Mouse (Mus musculus) cerebellum, postnatal 14 days (tissue): ENCODE results near the gene Cst13.
A peak's percentile ranks its signal among the peaks of the same experiment; 100 is the strongest.
"Not testable (repeated sequence)": the region's sequence is repeated elsewhere in the genome, so short reads cannot be mapped to it uniquely, and the experiment has no call there.

Source experiments
- DNase-seq, 2 experiments: peaks; one replicate each; pipeline ENCODE4 v3.0.0; 2021; ENCODE audit warnings: mixed read lengths in 2 of 2

Gene Cst13

GRCm38 (mm10) chr2:148819909-148820308 is at the start of gene Cst13:
Cst13 (plus strand) TSS chr2:148820081.
- no peak for DNase-seq

GRCm38 (mm10) chr2:148771397-148771796 is 48.5 kb upstream of the Cst13 start, which contains the start of gene Cst11:
Cst11 (minus strand) TSS chr2:148771497.
- not testable (repeated sequence) for DNase-seq

GRCm38 (mm10) chr2:148781709-148782108 is 38.2 kb upstream of the Cst13 start, which contains the start of gene 8030411F24Rik:
8030411F24Rik (plus strand) TSS chr2:148782009.
- DNase-seq: no peak

- DNase-seq: no peak
Observed at GRCm38 (mm10) chr2:148789142-148789541, 30.7 kb upstream of the Cst13 start, which contains the start of gene Cst12. Cst12 (plus strand) TSS chr2:148789361.

DNA sequence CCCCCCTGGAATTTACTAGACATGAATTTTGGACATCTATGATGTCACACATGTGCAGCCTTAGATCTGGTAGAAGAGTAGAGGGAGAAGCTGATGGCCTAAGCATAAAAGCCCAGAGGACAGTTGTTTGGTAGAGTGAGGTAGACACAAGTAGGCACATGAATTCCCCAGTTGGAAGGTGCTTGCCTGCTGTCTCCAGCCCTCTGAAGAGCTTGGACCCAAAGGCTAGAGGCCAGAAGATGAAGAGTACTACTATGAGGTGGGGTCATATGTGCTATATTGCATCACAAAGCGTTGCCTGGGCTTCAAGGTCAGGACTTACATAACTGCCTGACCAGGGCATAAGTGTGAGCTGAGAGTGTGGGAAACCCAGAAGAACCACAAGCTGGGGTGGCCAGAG is 21.4 kb upstream of the Cst13 start, which contains the start of gene Cst8:
Cst8 (plus strand) TSS at position 301 of the 400 bp plus-strand sequence.
- DNase-seq: no peak

DNA sequence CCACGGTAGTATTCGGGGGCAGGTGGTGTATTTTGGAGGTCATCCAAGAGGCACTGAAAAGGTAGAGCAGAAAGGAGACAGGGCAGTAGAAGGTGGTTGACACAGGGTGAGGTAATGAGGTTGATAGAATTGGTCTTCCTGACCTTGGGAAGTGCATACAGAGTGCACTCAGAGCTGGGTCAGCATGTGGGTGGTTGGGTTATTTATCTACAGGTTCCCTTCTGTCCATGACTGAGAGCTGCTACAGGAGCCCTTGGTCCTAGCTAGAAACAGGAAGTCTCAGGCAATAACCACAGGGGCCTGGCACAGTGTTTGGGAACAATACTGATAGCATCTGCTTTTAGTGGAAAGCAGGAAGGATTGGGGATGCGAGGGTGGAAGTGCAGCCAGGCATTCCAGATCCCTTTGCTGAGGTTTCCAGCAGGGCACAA is 18.4 kb upstream of the Cst13 start:
- DNase-seq: peak; percentile 82 to 83

DNA sequence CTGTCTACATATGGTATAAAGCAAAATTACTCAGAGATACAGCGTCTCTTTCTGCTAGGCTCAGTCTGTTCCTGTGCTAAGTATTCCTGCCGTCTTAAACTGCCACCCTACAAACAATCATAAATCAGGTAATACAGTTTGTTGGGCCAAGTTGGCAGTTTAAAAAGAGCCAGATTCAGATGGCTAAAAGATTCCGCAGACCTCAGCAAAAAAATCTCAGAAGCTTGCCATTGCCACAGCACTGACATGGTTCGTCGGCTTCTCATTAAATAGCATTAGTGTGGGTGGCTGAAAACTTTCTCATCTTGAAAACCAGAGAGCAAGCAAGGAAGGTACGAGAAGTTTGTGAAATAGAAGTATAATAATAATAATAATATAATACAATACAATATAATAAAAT is 13.2 kb upstream of the Cst13 start:
- DNase-seq: no peak

DNA sequence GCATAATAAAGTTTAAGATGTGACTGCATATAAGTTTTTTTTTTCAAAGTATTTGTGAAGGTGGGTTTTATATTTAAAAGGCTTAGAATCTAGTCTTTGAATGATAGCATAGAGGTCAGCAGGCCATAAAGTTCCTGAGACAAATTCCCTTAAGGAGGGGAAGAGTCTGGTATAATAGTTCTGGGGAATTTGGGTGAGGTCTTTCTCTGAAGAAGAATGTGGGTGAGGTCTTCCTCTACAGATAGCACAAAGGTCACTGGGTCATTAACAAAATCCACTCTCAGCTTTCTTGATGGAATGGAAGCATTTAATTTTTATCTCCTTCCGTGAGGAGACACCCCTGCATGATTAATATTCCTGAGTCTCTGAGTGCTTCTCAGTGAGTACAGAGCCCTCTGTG is 6.1 kb downstream of the Cst13 start:
- no peak for DNase-seq

DNA sequence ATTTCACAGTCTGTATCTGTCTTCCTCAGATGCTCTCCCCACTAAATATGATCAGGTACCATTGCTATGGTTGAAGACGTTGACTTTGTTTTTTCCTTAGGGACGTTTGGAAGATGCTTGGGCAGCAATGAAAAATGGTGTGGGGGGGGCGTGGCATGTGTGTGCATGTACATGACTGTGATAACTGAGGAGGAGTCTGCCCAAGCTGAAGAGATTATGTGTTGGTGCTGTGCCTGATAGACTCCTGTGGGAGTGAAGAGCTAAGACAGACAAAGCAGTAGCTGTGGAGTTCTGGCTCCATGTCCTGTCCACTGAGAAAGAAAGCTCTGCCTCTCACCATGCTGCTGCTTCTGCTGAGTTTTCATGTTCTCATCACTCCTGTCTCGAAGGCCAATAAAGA is 15.0 kb downstream of the Cst13 start, which contains the start of gene Cst9:
Cst9 (plus strand) TSS at position 236 of the 400 bp plus-strand sequence.
- no peak for DNase-seq

GRCm38 (mm10) chr2:148838075-148838777 is 18.3 kb downstream of the Cst13 start:
- DNase-seq: no peak

- no peak for DNase-seq
Observed at GRCm38 (mm10) chr2:148839224-148839623, 19.3 kb downstream of the Cst13 start.

DNA sequence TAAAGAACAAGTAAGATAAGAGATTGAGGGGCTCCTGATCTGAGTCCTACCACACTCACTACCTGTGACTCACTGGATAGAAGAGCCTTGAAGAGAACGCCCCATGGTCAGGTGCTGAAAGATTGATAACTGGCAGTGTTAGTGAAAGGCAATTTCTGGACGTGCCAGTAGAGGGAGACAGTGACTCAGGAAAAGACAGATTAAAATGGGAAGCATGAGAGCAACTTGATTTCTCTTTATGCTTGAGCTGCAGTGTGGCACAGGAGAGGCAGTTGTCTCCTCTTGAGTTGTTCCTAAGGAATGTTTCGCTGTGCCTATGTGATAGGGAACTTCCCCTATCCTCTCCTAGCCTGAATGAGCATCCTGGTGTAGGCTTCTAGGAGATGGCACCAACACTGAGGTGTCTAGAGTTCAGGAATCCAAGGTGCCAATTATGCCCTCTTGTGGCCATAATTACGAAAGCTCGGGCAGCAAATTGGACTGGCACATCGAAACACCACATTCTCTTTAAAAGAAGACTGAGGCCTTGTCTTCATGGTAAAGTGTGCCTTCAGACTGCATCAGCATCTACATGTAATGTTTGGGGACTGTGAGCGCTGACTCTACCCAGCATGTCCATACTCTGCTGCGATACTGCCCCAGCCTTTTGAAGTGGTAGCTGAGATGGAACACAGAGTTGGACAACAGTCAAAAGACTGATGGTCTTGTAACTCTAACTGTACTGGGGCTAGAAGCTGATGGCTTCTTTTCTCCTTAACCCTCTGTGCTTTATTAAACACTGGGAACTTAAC is 31.4 kb downstream of the Cst13 start:
- peak; percentile 88 for DNase-seq

DNA sequence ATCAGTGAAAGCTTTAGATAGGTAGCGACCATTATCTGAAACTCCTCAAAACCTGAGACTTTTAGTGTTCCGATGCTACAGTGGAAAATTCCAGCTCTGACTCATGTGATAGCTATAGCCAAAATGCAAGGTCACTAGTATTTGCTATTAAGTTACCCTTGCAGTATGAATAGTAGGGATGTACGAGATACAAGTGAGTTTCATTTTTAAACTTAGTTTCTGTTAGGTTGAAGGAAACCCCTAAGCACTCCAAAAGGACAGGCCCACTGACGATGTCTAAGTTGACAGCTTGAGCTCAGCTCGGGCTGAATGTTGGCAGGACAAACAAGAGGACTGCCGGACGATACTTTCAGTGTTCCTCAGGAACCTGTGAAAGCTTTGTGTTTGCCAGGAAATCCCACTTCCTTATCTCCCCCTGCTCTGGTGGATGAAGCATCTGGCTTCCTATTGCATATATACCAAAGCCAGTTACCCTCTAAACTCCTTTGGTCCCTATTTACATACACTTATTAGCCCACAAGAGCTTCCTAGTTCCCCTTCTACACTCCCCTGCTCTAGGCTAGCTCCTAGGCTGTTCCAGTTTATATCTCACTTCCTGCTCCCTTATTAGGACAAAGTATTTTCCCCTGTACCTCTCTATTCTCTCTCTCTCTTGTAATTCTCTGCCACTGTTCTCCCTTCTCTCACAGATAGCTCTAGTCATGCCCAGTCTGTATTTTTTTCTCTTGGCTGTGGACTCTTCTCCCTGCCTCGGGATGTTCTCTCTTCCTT is 36.9 kb downstream of the Cst13 start:
- DNase-seq: no peak

DNA sequence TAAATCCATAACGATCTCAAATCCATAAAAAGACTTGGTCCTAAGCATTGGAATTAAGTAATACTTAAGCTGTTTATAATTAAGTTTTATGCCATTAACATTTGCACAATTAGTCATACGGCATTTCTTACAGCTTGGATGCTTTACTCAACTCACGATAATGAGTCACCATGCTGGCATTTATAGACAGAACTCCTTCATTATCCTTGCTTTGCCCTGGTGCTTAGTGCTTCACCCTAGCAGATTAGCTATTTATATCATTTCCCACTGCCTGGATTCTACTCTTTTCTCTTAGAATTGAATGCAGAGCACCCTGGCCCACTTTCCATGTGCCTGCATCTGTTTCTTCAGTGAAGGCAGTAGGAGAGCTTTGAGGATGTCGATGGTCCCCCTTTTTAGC is 37.6 kb downstream of the Cst13 start:
- no peak for DNase-seq

DNA sequence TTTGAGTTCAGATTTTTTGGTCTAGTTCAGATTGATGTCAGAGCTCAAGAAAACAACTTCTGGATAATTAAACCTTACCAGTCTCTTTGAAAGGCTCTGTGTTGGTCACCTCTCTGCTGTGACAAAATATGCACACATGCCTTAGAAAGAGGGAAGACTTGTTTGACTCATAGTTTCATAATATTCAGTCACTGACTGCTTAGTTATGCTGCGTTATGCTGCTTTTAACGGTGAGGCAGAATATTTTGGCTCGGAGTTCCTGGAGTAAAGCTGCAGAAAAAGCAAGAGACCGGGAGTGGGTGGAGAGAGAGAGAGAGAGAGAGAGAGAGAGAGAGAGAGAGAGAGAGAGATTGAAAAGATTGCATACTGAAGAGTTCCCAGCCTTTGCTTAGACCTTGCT is 41.1 kb downstream of the Cst13 start:
- no peak for DNase-seq

DNA sequence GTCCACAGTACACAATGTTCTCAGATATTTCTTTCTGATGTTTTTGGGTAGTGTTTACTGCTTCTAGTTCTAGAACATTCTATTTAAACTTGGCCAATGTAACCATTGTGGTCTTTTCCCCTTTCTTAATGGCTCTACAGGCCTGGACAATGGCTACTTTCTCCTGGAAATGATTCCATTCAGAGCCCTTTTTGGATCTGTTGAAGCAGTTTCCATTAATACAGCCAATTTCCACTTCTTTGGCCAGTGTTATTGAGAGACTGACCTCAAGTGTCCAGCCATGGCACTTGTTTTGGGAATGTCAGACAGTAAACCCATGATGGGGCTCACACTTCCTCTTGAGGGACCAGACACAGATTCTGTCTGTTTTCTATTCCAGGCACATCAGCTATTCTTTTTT is 41.8 kb downstream of the Cst13 start:
- DNase-seq: no peak

- no peak for DNase-seq
Observed at GRCm38 (mm10) chr2:148864966-148865365, 45.1 kb downstream of the Cst13 start, which contains the start of gene 9230104L09Rik. 9230104L09Rik (minus strand) TSS chr2:148865038.

- DNase-seq: no peak
Observed at GRCm38 (mm10) chr2:148868959-148869358, 49.1 kb downstream of the Cst13 start.

DNA sequence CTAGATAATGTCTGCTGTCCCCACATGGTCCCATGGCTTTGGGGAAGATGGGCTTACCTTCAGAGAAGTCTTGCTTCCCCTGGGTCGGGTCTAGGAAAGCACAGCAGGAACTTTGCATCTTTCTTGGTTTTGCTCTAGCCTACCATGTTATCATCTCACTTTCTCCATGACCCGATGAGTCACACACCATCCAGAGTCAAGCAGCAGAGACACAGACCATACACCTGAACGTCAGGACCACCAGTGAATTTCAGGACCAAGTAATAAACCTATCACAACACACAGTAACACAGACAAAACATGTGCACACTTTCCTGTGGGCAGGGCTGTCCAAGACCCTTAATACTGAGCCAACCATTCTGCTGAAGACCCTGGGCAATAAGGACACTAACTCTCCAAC is 50.6 kb downstream of the Cst13 start:
- DNase-seq: no peak

DNA sequence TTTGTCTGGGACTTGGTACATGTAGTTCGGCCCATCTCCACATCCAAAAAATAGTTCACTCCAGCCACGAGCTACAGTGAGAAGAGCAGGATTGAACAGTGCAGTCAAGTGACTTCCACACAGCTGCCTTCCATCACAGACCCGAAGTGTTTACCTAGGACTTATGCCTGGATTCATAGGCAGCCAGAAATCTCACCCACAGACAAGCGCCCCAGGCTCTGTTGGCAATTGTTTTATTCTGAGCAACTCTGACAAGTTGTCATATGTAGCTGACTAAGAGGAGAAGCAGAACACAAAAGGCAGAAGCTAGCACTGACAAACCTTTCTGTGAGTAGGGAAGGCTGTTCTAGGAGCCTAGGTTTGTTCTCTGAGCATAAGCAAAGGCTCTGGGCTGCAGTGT is 53.0 kb downstream of the Cst13 start:
- DNase-seq: no peak

GRCm38 (mm10) chr2:148874224-148874616 is 54.3 kb downstream of the Cst13 start:
- DNase-seq: no peak

DNA sequence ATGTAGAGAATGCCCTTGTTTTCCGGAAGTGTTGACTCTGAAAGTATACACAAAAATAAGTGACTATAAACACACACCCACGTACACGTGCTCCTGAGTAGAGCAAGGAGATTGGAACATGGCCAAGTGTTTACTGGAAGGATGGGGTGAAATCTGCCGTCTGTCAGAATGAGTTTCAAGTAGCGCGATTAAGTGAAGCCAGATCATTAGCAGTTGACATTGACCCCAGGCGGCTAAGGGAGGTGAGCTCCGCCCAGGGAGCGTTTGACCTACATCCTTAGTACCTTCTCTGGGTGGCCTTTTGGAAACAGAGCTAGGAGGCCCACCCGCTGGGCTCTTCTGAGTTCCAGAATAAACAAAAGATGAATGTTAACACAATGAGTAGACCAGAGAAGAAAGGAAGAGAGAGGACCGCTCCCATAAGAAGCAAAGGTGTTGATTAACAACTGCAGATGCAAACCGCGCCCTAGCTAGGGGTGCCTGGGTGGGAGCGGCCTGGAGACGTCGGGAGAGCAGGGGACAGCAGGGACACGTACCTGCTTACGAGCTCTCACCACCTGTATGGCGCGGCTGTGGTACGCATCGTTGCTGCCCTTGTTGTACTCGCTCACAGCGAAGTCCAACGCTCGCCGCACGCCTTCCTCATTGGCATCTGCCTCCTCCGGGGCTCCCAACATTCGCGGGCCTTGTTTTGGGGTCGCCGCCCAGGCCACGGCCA is 54.9 kb downstream of the Cst13 start:
- peak; percentile 28 to 54 for DNase-seq
